Mouse (Mus musculus): ENCODE measurements around the gene Tex10.

The Tex10 gene

GRCm38 (mm10) chr4:48403066-48403640, 70.1 kb downstream of the Tex10 start:
- no peak for DNase-seq

- no peak for DNase-seq
These were observed 76.3 kb downstream of the Tex10 start for GRCm38 (mm10) chr4:48396949-48397348.

- no peak for DNase-seq
These were observed 90.8 kb downstream of the Tex10 start for GRCm38 (mm10) chr4:48382506-48382905.

GRCm38 (mm10) chr4:48380940-48381339, 92.3 kb downstream of the Tex10 start:
- DNase-seq: peak; percentile 67
